ENCODE assay signal across 8 mouse cellular contexts in the genomic region with DNA sequence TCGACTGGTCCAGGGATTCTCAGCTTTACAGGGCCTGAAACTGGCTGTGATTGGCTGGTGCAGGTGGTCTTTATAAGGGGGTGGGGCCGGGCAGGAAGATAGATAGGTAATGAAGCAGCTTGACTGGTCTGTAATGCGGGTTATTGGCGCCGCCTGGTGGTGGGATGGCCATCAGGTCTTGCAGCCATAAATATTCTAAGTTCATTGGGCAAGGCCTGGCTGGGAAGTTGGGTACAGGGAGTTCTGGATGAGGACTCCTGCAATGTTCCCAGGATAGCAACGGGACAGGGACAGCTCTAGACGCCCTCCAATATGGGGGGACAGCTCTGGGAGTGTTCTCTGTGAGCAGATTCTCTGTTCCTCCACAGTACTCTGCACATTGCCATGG. TPM values are rescaled to one million over a fixed set of nuclear protein-coding genes. Genes with fewer than 3 reads are reported as not detected.
DNase-seq lines count a peak whose midpoint lies in the region; ATAC-seq lines count a peak whose summit lies in the region.

No protein-coding gene starts in this region.

- DNase-seq in 3T3-L1 (ENCODE audit: low read depth, low spot score), result peak; percentile 90
- peak; percentile 88 to 90 for DNase-seq in adrenal gland, postnatal 36 days
- peak; percentile 51 to 80 for DNase-seq in heart, adult 9 months (ENCODE audit: low spot score in 2 of 2)
- peak; percentile 90 for DNase-seq in kidney, adult 9 months
- peak; percentile 63 to 74 for DNase-seq in spleen, postnatal 36 days (ENCODE audit: low spot score in 2 of 2)

- peak overlapping the region; percentile 18; the same call in 1 of the 2 replicates for H3K4me3 ChIP-seq in embryonic facial prominence, embryonic 13.5 days
- H3K4me3 ChIP-seq in limb, embryonic 15.5 days, result no peak overlapping the region

- no peak overlapping the region for H3K27ac ChIP-seq in embryonic facial prominence, embryonic 13.5 days
- H3K27ac ChIP-seq in limb, embryonic 15.5 days, result peak overlapping the region; percentile 22

- WGBS in embryonic facial prominence, embryonic 13.5 days, result 1% methylated on average over 7 of the region's 7 CpGs
- under 1% methylated on average over 7 of the region's 7 CpGs for WGBS in limb, embryonic 15.5 days

- H3K9ac ChIP-seq in embryonic facial prominence, embryonic 13.5 days, result 0 out of 2 replicates have a peak overlapping the region, but pooled peaks have one; percentile 40
- H3K9ac ChIP-seq in limb, embryonic 15.5 days, result no peak overlapping the region

- peaks cover 4% of the 10 kb centered on the region; the same call in 1 of the 2 replicates for H3K9me3 ChIP-seq in embryonic facial prominence, embryonic 13.5 days
- no peaks in the 10 kb centered on the region for H3K9me3 ChIP-seq in limb, embryonic 15.5 days

- H3K36me3 ChIP-seq in embryonic facial prominence, embryonic 13.5 days, result peaks cover 7% of the 10 kb centered on the region; the same call in 1 of the 2 replicates
- peaks cover 9% of the 10 kb centered on the region; the same call in 1 of the 2 replicates for H3K36me3 ChIP-seq in limb, embryonic 15.5 days

- H3K4me1 ChIP-seq in embryonic facial prominence, embryonic 13.5 days, result peaks cover 49% of the 10 kb centered on the region
- H3K4me1 ChIP-seq in limb, embryonic 15.5 days, result peaks cover 38% of the 10 kb centered on the region

- ATAC-seq in embryonic facial prominence, embryonic 13.5 days (ENCODE audit: insufficient number of reproducible peaks, insufficient read depth, low FRiP score, low TSS enrichment, low read depth), result peak; percentile 48; the same call in 1 of the 2 replicates
- peak; percentile 46; the same call in 1 of the 2 replicates for ATAC-seq in limb, embryonic 15.5 days (ENCODE audit: insufficient number of reproducible peaks, low FRiP score, low TSS enrichment, low read depth)
- ATAC-seq in monocyte, adult 5-6 weeks (replicated peaks; ENCODE audit: insufficient number of reproducible peaks, low FRiP score, low TSS enrichment, poor library complexity, severe bottlenecking), result peak; percentile 51

- H3K27me3 ChIP-seq in embryonic facial prominence, embryonic 13.5 days, result no peaks in the 10 kb centered on the region
- H3K27me3 ChIP-seq in limb, embryonic 15.5 days, result no peaks in the 10 kb centered on the region

- peak overlapping the region; percentile 52 for H3K4me2 ChIP-seq in embryonic facial prominence, embryonic 13.5 days
- H3K4me2 ChIP-seq in limb, embryonic 15.5 days, result peak overlapping the region; percentile 30

RNA-seq across cellular contexts. Expression of gene Adprhl2, which starts 11.6 kb away (rescaled TPM):
- total RNA-seq in adrenal gland, postnatal 36 days (2021), result 10 to 100 TPM; 31.2 to 34.2 TPM
- polyA plus RNA-seq in embryonic facial prominence, embryonic 13.5 days (2015; fragmentation: Nextera tagmentation; extraction: Ambion mirVana), result 94.3 and 97.5 TPM in 2 replicates
- polyA plus RNA-seq in limb, embryonic 15.5 days (2015; fragmentation: Nextera tagmentation; extraction: Ambion mirVana), result 79.2 and 82.9 TPM in 2 replicates
- 15.0 to 25.8 TPM (median 21.0 TPM) in 3 replicates for total RNA-seq in monocyte, adult 5-6 weeks (2017)

RNA-seq across cellular contexts. Expression of gene Tekt2, which starts 15.6 kb away (rescaled TPM):
- total RNA-seq in adrenal gland, postnatal 36 days (2021), result 1 to 10 TPM; 1.4 TPM
- 18.5 and 22.0 TPM in 2 replicates for polyA plus RNA-seq in embryonic facial prominence, embryonic 13.5 days (2015; fragmentation: Nextera tagmentation; extraction: Ambion mirVana)
- polyA plus RNA-seq in limb, embryonic 15.5 days (2015; fragmentation: Nextera tagmentation; extraction: Ambion mirVana), result 15.9 and 16.6 TPM in 2 replicates
- not detected in 3 replicates for total RNA-seq in monocyte, adult 5-6 weeks (2017)

RNA-seq across cellular contexts. Expression of gene Col8a2, which starts 23.3 kb away (rescaled TPM):
- 1 to 10 TPM; 3.0 to 3.2 TPM for total RNA-seq in adrenal gland, postnatal 36 days (2021)
- 33.9 and 43.4 TPM in 2 replicates for polyA plus RNA-seq in embryonic facial prominence, embryonic 13.5 days (2015; fragmentation: Nextera tagmentation; extraction: Ambion mirVana)
- polyA plus RNA-seq in limb, embryonic 15.5 days (2015; fragmentation: Nextera tagmentation; extraction: Ambion mirVana), result 71.2 and 79.7 TPM in 2 replicates
- 1.5 to 3.7 TPM (median 1.8 TPM) in 3 replicates for total RNA-seq in monocyte, adult 5-6 weeks (2017)

RNA-seq across cellular contexts. Expression of gene Trappc3, which starts 47.8 kb away (rescaled TPM):
- total RNA-seq in adrenal gland, postnatal 36 days (2021), result 10 to 100 TPM; 88.7 to 96.5 TPM
- 122 and 126 TPM in 2 replicates for polyA plus RNA-seq in embryonic facial prominence, embryonic 13.5 days (2015; fragmentation: Nextera tagmentation; extraction: Ambion mirVana)
- polyA plus RNA-seq in limb, embryonic 15.5 days (2015; fragmentation: Nextera tagmentation; extraction: Ambion mirVana), result 120 and 128 TPM in 2 replicates
- 46.3 to 53.6 TPM (median 51.4 TPM) in 3 replicates for total RNA-seq in monocyte, adult 5-6 weeks (2017)

RNA-seq across cellular contexts. Expression of gene Map7d1, which starts 53.8 kb away (rescaled TPM):
- 10 to 100 TPM; 47.7 to 84.9 TPM for total RNA-seq in adrenal gland, postnatal 36 days (2021)
- 48.8 and 57.0 TPM in 2 replicates for polyA plus RNA-seq in embryonic facial prominence, embryonic 13.5 days (2015; fragmentation: Nextera tagmentation; extraction: Ambion mirVana)
- polyA plus RNA-seq in limb, embryonic 15.5 days (2015; fragmentation: Nextera tagmentation; extraction: Ambion mirVana), result 46.5 and 50.3 TPM in 2 replicates
- 103 to 151 TPM (median 107 TPM) in 3 replicates for total RNA-seq in monocyte, adult 5-6 weeks (2017)
